Mouse (Mus musculus) fat pad, adult 2 months (tissue): Measurements from ENCODE around the gene Csk.

Experiments
- DNase-seq: peaks from one replicate; pipeline ENCODE4 v3.0.0-alpha.2; 2011; ENCODE audit warnings: low read depth, low spot score; ENCODE audit errors: extremely low read depth

Gene Csk

GRCm38 (mm10) chr9:57606139-57606851 is 47.1 kb downstream of the Csk start, which contains the start of gene Cplx3:
Gene Cplx3, minus strand, starts transcription at chr9:57606281.
- DNase-seq, result no peak

GRCm38 (mm10) chr9:57605503-57605902 is 47.9 kb downstream of the Csk start:
- no peak for DNase-seq

GRCm38 (mm10) chr9:57604875-57605274 is 48.6 kb downstream of the Csk start:
- no peak for DNase-seq

- DNase-seq, result no peak
Measured at GRCm38 (mm10) chr9:57602098-57602497, 51.3 kb downstream of the Csk start.

DNA sequence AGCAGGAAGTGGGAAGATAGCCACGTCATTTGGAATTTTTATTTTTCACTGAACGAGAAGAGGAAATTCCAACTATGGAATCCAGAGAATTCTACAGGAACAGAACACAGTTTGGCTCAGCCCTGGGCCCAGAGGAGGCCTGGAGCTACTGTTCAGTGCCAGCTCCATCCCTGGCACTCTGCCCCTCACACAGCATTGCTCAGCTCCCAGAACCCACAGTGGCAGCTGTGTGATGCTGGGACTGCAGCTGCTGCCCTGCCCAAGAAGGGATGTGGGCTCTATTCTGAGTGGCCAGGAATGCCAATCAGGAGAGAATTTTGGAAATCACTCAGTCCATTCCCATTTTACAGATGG is 52.1 kb downstream of the Csk start:
- no peak for DNase-seq

GRCm38 (mm10) chr9:57600620-57601352 is 52.6 kb downstream of the Csk start:
- DNase-seq, result no peak

- DNase-seq, result no peak
Measured at GRCm38 (mm10) chr9:57598851-57599563, 54.4 kb downstream of the Csk start.

GRCm38 (mm10) chr9:57597929-57598382 is 55.5 kb downstream of the Csk start:
- DNase-seq, result no peak

- DNase-seq, result no peak
Measured at GRCm38 (mm10) chr9:57597265-57597664, 56.2 kb downstream of the Csk start.

- DNase-seq, result no peak
Measured at GRCm38 (mm10) chr9:57594174-57594509, 59.3 kb downstream of the Csk start.

GRCm38 (mm10) chr9:57593454-57594173 is 59.8 kb downstream of the Csk start:
- DNase-seq, result no peak

DNA sequence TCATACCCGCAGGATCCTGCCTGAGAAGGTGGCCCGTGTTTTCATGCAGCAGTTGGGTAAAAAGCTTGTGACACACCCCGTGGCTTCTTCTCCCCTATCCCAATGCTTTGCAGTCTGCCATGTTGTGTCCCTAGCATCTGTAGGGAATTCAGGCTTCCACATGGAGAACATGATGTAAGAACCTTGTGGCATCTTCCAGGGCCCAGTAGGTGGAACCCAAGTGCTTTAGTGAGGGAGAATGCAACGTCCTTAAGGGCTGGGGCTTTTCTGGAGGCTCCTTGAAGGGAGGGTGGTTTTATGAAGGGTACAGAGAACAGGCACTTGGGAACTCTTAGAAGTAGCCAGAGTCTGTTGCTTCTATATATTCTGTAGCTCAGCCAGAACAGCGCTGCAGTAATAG is 62.7 kb downstream of the Csk start:
- DNase-seq, result no peak

- DNase-seq, result no peak
Measured at GRCm38 (mm10) chr9:57589224-57590126, 64.0 kb downstream of the Csk start, which contains the start of gene Ulk3. Gene Ulk3, plus strand, starts transcription at chr9:57589452.

- DNase-seq, result no peak
Measured at GRCm38 (mm10) chr9:57584991-57585390, 68.4 kb downstream of the Csk start.

DNA sequence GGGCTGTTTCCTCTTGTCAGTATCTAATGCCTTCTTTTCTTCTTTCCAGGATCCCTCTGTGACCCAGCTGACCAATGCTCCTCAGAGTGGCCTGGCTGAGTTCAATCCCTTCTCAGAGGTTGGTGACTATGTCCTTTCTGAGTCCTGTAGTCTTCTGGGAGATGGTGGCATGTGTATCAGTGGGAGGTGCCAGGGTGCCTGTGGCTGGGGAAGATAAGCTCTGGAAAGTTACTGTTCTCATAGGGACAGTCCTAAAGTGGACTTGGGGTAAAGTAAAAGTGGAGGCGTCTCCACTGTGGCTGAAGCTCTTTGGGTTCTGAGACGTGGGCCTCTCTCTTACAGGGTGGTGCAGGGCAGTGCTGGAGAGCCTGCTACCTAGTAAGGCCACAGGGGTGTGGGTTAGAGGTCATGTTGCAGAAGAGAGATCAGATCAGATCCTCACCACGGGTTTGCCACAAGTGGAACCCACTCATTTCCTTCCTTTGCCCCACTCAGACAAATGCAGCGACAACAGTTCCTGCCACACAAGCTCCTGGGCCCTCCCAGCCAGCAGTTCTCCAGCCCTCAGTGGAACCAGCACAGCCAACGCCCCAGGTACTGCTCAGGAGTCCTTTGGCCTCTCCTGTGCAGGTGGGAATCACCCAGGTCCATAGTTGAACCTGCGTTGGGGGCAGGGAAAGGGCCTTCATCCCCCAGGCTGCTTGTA is 76.1 kb downstream of the Csk start:
- no peak for DNase-seq
